Mouse (Mus musculus): Measurements from ENCODE around the gene Zbtb26.

Zbtb26 gene

DNA sequence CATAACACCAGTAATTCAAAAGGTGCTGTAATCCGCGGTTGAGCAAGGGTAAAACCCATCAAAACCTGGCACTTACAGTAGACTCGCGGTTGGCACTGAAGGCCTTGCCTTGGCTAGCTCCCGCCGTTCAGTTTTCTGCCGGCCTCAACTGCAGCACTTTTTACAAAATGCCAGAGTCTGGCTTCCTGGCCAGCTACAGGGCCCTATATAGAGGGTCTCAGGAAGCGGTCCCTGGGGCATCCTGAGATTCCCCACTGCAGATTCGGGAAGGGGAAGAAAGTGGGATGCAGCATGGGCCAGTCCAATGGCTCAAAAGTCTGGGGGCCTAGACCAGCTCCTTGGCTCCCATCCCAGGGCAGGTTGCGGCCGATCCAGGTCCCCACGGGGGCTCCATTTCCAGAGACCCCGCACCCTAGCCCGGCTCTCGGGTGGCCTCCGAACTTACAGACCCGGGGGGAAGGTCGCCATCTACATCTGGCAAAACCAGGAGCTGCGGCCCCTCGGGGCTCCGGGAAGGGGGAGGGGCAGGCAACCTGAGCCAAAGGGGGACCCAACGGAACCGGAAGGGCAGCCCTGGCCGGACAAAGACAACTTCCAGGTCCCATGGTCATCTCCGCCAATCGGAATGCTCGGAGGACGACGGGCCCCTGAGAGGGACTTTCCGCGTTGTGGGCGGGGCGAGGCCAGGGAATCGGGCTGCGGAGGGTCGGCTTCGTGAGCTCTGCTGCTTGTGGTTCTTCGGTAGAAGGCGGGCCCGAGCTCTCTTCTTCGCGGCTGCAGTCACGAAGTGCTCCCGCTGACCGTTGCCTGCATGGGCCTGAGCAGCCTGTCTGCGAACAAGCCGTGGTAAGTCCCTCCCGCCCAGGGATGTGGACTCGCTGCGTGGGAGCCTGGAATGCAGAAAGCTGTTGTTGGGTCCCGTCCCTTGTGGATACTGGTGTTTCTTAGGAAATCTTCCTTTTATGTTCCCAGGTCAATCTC lies at the start of gene Zbtb26, which contains the start of the genes Zbtb6 and Rabgap1:
Gene Zbtb26 (minus strand): TSS at position 525 of the 981 bp plus-strand sequence.
Gene Zbtb6 (minus strand): TSS at position 561 of the 981 bp plus-strand sequence.
Gene Rabgap1 (plus strand): TSS at position 669 of the 981 bp plus-strand sequence.
- peak; percentile 99 for DNase-seq (ENCODE audit: low spot score)

DNA sequence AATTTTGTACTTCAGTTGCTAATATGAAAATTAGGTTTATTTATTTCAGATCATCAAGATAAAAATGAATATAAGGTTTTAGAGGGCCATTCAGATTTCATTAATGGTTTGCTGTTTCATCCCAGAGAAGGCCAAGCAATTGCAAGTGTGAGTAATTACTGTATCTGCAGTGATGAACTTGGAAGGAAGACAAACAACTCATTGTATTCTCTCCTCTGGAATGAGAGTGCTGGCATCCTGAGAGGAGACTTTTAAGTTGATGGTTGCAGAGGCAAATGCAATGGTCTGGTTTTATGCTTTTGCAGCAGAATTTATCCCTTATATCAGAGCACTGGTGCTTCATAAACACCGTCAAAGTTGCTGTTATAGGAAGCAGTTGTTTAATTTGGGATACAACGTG lies 46.0 kb upstream of the Zbtb26 start:
- peak; percentile 56 for DNase-seq (ENCODE audit: low spot score)

DNA sequence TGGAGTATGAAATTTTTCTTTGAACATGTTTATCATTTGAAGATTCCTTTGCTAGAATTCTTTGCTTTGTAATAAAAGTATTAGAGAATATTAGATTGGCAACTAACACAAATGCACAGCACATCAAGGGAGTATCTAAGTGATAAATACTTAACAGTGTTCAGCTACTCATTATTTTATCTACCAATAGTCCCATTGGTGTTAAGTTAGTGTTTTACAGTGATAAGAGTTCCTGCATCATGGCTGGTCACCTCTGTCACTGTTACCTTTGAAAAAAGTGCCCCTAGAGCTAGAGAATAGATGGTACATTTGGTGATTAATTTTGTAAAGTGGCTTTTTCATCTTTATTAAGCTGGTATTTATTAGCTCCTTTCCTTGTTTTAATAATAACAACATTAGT lies 43.5 kb upstream of the Zbtb26 start:
- no peak for DNase-seq (ENCODE audit: low spot score)

DNA sequence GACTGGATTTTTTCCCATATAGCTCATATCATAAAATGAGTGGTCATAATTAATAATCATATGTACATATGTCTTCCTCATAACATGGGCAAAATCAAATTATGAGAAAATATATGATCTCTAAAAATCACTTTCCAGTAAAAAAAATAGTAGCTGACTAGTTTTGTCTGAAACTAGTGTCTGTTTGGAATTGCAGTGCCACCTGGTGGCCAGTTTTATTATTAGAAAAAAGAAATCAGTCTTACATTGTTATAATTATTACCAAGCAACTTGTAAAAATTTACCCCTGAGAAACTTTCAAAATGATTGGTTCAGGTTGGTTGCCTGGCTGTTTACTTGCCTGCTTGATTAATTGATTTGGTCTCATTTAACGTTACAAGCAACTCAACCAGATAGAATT lies 42.4 kb upstream of the Zbtb26 start:
- peak; percentile 74 for DNase-seq (ENCODE audit: low spot score)

DNA sequence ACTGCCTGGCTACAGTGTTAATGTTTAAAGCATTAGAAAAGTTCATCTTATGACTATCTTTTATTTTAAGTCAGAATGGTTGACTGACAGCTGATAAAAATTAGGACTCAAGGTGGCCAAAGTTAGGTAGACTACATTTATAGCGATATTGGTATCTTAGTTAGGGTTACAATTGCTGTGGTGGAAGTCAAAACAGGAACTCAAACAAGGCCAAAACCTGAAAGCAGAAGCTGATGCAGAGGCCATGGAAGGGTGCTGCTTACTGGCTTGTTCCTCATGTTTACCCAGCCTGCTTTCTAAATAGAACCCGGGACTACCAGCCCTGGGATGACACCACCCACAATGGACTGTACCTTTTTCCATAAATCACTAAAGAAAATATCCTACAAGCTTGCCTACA lies 41.2 kb upstream of the Zbtb26 start:
- no peak for DNase-seq (ENCODE audit: low spot score)

DNA sequence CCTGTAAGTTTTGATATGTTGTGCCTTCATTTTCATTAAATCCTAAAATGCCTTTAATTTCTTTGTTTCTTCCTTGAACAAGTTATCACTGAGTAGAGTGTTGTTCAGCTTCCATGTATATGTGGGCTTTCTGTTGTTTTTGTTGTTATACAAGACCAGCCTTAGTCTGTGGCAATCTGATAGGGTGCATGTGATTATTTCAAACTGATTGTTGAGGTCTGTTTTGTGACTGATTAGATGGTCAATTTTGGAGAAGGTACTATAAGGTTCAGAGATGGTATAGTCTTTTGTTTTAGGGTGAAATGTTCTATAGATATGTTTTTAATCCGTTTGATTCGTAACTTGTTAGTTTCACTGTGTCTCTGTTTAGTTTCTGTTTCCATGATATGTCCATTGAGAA lies 37.1 kb upstream of the Zbtb26 start:
- no peak for DNase-seq (ENCODE audit: low spot score)

DNA sequence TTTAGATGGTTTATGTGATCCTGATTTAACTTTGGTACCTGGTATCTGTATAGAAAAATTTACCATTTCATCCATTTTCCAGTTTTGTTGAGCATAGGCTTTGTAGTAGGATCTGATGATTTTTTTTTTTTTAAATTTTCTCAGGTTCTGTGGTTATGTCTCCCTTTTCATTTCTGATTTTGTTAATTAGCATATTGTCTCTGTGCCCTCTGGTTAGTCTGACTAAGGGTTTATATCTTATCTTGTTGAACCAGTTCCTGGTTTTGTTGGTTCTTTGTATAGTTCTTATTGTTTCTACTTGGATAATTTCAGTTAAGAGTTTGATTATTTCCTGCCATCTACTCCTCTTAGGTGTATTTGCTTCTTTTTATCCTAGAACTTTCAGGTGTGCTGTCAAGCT lies 36.6 kb upstream of the Zbtb26 start:
- DNase-seq (ENCODE audit: low spot score), result no peak

DNA sequence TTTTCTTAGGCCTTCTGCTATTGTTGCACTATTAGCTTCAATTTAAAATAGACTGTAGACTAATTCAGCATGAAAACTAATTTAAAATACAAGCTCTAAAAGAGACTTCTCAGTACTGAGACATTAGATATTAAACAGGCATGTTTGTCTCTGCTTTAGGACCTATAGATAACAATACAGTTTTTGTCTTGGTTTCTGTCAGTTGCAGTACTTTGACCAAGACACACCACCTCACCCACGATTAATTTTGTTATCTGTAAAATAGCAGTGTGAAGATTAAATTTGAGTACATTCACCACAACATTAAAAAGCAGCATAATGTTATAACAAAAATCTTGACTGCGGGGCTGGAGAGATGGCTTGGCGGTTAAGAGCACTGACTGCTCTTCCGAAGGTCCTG lies 23.3 kb upstream of the Zbtb26 start:
- peak; percentile 60 for DNase-seq (ENCODE audit: low spot score)

DNA sequence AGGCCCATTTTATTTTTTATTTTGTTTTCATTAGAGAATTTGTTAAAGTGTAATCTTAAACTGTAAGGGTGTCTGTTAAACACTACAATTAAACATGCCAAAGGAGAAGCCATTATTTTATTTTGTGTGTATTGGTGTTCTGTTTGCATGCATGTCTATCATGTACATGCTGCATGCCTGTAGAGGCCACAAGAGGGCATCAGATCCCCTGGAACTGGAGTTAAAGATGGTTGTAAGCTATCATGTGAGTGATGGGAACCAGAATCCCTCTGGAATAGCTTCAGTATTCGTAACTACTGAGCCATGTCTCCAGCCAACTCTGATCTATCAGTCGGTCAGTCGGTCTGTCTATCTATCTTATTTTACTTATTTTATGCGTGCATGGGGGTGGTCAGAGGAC lies 17.8 kb upstream of the Zbtb26 start:
- no peak for DNase-seq (ENCODE audit: low spot score)

DNA sequence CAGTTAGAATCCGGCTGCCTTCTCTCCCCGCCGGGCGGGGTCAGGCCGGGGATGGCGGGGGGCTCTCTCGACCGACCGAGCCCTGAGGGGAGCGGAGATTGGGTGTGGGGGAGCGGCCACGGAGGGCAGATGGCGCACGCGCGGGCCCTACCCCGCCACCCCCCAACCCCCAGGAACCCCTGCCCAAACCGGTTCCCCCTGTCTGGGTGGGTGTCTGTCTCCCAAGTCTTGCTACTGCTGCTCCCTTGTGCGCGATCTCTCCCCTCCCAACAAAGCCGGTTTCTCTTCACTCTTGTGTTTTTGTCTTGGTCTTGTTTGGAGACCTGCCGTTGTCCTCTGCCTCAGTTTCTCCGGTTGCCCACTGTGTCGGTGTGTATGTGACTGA lies 9.4 kb upstream of the Zbtb26 start:
- no peak for DNase-seq (ENCODE audit: low spot score)

DNA sequence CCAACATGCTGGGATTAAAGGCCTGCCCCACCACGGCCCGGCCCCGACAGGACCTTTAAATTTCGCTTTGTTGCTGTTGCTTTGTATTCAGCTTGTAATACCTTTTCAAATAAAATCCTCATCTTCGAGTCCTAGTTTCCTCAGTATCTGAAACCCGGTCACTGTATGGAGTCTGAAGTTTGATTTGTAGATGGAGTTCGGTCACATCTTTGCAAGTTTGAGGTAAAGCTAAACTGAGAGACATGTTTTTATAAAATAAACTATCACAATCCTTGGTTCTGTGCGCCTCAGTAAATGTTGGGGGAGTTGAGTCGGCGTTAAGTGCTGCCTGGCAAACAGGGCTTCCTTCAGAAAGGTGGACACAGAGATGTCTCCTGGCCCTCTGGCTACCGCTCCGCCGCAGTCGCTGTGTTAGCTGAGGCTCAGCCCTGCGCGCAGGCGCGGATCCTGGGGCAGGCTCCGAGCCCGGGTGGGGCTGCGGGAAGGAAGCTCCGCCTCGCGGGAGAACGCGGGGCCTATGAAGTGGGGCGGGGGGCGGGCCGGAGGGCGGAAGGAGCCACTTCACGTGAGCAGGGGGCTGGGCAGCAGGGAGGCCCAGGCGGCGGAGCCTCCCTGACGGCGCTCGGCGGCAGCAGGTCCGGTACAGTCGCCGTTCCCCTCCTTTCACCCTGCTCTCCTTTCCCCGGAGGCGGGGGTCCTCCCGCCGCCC lies 8.9 kb upstream of the Zbtb26 start:
- peak; percentile 98 for DNase-seq (ENCODE audit: low spot score)

DNA sequence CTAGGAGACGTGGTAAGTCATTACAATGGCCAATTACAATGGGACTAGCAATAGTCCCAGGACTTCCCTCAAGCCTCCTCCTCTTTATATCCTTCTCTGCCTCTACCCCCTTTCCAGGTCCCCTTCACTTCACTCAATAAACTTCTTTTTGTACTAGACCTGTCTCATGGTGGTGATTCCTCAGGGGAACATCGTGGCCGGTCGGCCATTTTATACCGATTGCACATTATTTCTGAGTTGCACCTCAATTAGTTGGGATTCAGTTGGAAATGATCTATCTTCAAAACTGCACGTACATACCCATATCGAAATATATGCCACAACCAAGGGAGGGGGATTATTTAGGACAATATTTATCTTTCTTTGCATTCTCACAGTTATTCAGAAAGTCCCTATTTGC lies 11.3 kb downstream of the Zbtb26 start:
- peak; percentile 63 for DNase-seq (ENCODE audit: low spot score)

DNA sequence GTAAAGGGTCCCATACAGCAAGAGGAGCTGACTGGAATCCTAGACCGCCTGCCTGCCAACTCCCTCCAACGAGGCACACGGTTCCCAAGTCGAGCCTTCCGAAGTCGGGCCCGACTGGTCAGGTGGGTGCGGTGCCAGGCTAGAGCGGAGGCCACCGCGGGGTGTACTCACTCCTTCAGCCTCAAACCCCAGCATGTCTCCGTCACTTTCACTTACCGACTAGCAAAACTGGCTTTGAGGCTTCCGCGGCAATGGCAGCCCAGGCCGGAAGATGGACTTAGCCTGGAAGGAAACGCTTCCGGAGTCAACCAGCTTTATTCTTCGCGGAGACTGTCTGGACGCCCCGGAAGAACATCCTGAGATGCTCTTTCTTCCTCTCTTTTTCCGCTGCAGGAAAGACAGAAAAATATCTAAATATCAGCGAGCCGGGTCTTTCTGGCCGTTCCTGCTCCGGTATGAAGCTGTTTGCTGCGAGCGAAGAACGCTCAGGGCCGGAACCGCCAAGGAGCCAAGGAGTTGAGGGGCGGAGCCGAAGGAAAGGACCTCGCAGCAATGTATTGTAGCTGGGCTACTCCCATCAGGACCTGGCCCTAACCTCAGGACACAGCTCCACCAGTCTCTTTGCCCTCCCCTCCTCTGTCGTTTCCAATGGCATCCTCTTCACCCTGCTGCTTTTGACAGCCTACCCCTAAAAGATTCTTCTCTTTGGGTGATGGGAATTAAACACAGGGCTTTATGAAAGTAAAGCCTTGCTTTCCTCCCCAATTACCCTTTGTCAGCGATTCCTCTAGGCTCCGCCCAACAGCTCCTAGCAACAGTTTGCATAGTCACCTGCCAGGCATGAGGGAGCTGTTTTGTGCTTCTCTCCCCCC lies 12.1 kb downstream of the Zbtb26 start:
- peak; percentile 95 for DNase-seq (ENCODE audit: low spot score)

DNA sequence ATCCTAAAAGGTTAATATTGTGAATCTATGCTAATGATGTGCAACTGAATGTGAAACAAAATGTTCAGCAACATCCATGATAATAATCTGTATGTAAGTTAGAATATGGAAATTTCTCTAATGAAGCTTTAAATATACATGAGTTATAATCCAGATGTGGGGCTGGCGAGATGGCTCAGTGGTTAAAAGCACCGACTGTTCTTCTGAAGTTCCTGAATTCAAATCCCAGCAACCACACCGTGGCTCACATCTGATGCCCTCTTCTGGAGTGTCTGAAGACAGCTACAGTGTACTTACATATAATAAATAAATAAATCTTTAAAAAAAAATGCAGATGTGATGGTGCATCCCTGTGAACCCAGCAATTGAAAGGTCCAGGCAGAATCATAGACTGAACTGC lies 19.3 kb downstream of the Zbtb26 start:
- DNase-seq (ENCODE audit: low spot score), result peak; percentile 30

DNA sequence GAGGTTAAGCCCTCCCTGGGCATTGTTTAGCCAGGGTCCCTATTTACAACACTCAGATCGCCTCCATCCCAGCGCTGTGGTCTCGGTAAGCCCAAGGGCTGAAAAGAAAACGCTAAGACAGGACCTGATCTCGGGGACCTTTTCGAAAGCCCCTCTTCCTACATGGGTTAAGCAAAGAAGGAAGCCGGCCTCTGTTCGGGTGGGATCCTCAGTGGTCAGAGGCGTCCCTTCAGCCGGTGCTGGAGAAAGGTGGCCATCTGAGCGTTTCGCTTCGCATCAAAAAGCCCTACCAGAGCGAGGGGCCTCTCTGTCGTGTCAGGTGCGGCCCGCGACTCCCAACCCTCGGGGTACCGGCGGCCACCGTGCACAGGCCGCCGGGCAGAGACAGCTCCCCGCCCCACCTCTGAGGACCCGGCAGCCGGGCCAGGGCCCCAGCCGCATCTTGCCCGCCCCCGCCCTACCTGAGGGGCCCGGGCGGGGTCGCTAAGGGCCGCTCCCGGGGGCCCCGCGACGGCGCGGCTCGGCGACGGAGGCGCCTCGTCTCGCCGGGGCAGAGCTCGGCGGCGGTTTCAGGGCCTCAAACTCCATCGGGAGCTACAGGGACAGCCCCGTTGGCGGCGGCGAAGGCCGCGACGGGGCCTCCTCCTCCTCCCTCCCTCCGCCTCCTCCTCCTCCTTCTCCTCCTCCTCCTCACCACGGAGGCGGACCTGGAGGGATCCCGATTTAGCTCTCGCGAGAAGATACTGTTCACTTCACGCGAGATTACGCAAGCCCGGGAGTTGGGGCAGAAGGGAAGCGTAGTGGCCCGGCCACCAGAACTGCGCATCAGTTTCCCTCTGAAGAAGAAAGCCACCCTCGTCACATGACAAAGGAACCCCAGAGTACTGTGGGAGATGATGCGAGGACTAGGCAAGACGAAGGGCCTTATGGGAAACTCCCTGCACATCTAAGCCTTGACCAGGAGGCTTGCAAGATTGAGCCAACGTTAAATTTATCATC lies 20.3 kb downstream of the Zbtb26 start, which contains the start of gene Rc3h2:
Gene Rc3h2 (minus strand): TSS at position 598 of the 999 bp plus-strand sequence.
- peak; percentile 99 for DNase-seq (ENCODE audit: low spot score)

DNA sequence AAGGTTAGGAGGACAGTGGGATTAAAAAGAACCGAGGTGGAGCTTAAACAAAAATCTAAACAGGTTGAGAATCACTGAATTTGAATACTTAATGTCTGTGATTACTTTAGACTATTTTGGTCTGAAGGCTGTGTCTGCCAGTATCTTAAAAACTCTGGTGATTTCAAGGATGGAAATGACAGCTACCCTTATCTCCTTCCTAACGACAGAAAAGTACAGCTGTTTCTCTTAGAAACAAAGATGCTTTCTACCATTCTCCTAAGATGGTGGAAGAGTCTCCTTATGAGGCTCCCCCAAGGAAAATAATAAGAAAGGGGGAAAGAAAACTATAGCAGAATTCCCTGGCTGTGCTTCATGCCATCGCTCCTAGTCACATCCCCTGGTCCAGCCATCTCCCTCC lies 21.0 kb downstream of the Zbtb26 start:
- DNase-seq (ENCODE audit: low spot score), result no peak

DNA sequence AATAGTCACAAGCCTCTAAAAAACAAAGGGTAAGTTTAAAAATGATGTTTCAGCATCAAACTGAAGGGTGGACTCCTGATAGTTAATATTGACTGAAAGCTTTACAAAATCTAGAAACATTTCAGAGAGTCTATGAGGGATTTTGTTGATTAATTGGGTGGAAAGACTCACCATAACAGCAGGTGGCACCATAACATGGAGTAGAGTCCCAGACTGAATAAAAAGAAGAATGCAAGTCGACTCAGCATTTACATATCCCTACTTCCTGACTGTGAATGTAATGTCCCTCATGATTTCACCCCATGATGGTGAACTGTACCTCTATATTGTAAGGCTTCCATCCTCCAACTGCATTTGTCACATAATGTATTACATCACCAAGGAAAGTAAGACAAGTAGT lies 47.4 kb downstream of the Zbtb26 start:
- peak; percentile 34 for DNase-seq (ENCODE audit: low spot score)

DNA sequence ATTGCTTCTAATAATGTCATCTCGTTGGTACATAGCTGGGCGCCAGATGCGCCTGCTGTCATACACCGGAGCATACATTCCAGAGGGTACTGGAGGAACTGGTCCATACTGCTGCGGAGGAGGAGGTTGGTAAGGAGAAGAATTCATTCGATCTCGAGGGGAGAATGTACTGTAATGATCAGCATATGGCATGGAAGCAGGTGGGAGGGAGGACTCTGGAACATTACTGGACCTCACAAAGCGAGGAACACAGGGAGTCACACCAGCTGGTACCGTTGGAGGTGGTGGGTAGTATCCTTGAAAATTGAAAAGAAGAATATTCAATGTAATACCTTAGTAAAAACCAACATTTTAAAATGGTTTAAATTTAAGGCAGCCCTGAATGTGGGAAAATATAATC lies 60.0 kb downstream of the Zbtb26 start:
- DNase-seq (ENCODE audit: low spot score), result no peak

Measured in MN1 (cell line).